Comparison of ENCODE assay signal across 19 mouse cellular contexts in genomic region chr5:54049940-54050339, GRCm38 (mm10).
"Had no signal": no experiment of that assay in that cellular context is flagged by ENCODE, and none has a peak within 500 bp of the region (broad histone marks: within the 10 kb centered on the region; RNA-seq: fewer than 3 reads in every experiment).

No protein-coding gene starts in this region.

- ATAC-seq: intestine, postnatal 0 days had no signal

- H3K4me3 ChIP-seq: limb, embryonic 12.5 days; limb, embryonic 15.5 days; lung, embryonic 15.5 days; megakaryocyte, embryonic 14.5 days; midbrain, embryonic 10.5 days; myocyte; neural tube, embryonic 13.5 days had no signal

- H3K9ac ChIP-seq: limb, embryonic 12.5 days; limb, embryonic 15.5 days; liver, embryonic 14.5 days; lung, embryonic 15.5 days; neural tube, embryonic 13.5 days had no signal

- H3K27ac ChIP-seq: kidney, postnatal 0 days; limb, embryonic 12.5 days; limb, embryonic 15.5 days; liver, embryonic 14.5 days; lung, embryonic 15.5 days; midbrain, embryonic 10.5 days; neural tube, embryonic 13.5 days had no signal

- H3K27me3 ChIP-seq: limb, embryonic 12.5 days; limb, embryonic 15.5 days; lung, embryonic 15.5 days; megakaryocyte, embryonic 14.5 days; neural tube, embryonic 13.5 days had no signal

- DNase-seq: kidney, adult 2 months; kidney, postnatal 25 days; left cerebral cortex, postnatal 4 days; lung, adult 18-20 months; lung, postnatal 10 days; lung, postnatal 4 days; midbrain, embryonic 14.5 days; thymus, adult 18-20 months; thymus, postnatal 36 days had no signal
